Mouse (Mus musculus) midbrain, embryonic 11.5 days (tissue): ENCODE results near the gene 1700109H08Rik. TPM values are rescaled to one million over a fixed set of nuclear protein-coding genes. Genes with fewer than 3 reads are reported as not detected.
A peak's percentile ranks its signal among the peaks of the same experiment; 100 is the strongest.
"Not testable (repeated sequence)": the region's sequence is repeated elsewhere in the genome, so short reads cannot be mapped to it uniquely, and the experiment has no call there.

Experiments
- ATAC-seq: fragments of 200-750 bp; cut with Nextera tagmentation; 2 replicates; pipeline ENCODE4 v1.8.0; 2017; ENCODE audit warnings: moderate TSS enrichment, moderate library complexity; ENCODE audit not compliant: low FRiP score
- DNase-seq: peaks from one replicate; pipeline ENCODE4 v3.0.0; 2015; ENCODE audit warnings: low spot score; ENCODE audit errors: missing footprints
- H3K27ac ChIP-seq: fragments of 300-500 bp; sonication (generic); 2 replicates; pipeline ENCODE4 v1.5.1; 2014; ENCODE audit warnings: low read depth, low read length
- H3K27me3 ChIP-seq: fragments of 300-500 bp; sonication (generic); 2 replicates; pipeline ENCODE4 v1.6.1; 2014; ENCODE audit warnings: mild to moderate bottlenecking, low read length, moderate library complexity, mixed read lengths; ENCODE audit not compliant: control insufficient read depth, insufficient read depth
- H3K36me3 ChIP-seq: fragments of 300-500 bp; sonication (generic); 2 replicates; pipeline ENCODE4 v1.6.1; 2014; ENCODE audit warnings: mild to moderate bottlenecking, low read length, moderate library complexity, mixed read lengths; ENCODE audit not compliant: control insufficient read depth, insufficient read depth
- H3K4me1 ChIP-seq: fragments of 300-500 bp; sonication (generic); 2 replicates; pipeline ENCODE4 v1.6.1; 2014; ENCODE audit warnings: low read length; ENCODE audit not compliant: control insufficient read depth, insufficient read depth
- H3K4me2 ChIP-seq: fragments of 300-500 bp; sonication (generic); 2 replicates; pipeline ENCODE4 v1.6.1; 2014; ENCODE audit warnings: mild to moderate bottlenecking, moderate library complexity
- H3K4me3 ChIP-seq: fragments of 300-500 bp; sonication (generic); 2 replicates; pipeline ENCODE4 v1.5.1; 2014; ENCODE audit warnings: low read depth, low read length
- H3K9ac ChIP-seq: fragments of 300-500 bp; sonication (generic); 2 replicates; pipeline ENCODE4 v1.6.1; 2014; ENCODE audit warnings: low read length
- H3K9me3 ChIP-seq: fragments of 300-500 bp; sonication (generic); 2 replicates; pipeline ENCODE4 v1.6.1; 2016; ENCODE audit warnings: low read length; ENCODE audit not compliant: control insufficient read depth
- WGBS: fragments of 180-500 bp; shearing (Covaris S2); extraction: QIAGEN DNeasy Blood & Tissue Kit; methylation state at CpG from one replicate; pipeline ENCODE4 v1.1.7; 2014; 5-methylcytosine and 5-hydroxymethylcytosine counted together
- polyA plus RNA-seq: library from polyadenylated mRNA; unstranded; fragments of >200 nt; fragmentation: Nextera tagmentation; extraction: Ambion mirVana; gene quantifications from 2 replicates; pipeline ENCODE4 v1.2.1, GENCODE M21; 2014

Gene 1700109H08Rik
- polyA plus RNA-seq, result 2.0 and 3.4 TPM in 2 replicates

- H3K9ac ChIP-seq, result no peak within 1 kb of the TSS
- H3K4me2 ChIP-seq, result no peak within 1 kb of the TSS
- H3K4me1 ChIP-seq, result no peaks in the 10 kb centered on the region
- H3K4me3 ChIP-seq, result no peak within 1 kb of the TSS
- H3K36me3 ChIP-seq, result peaks cover 47% of the 10 kb centered on the region
- H3K9me3 ChIP-seq, result no peaks in the 10 kb centered on the region
- 93% methylated on average over 4 of the region's 4 CpGs for WGBS
- no peaks in the 10 kb centered on the region for H3K27me3 ChIP-seq
- no peak for DNase-seq
- no peak within 1 kb of the TSS for H3K27ac ChIP-seq
- ATAC-seq, result no peak
These were observed at the start of gene 1700109H08Rik for GRCm38 (mm10) chr5:3571266-3571665. Gene 1700109H08Rik (plus strand): TSS chr5:3571566.

GRCm38 (mm10) chr5:3521741-3522140 is 49.6 kb upstream of the 1700109H08Rik start:
- Histone ChIP-seq H3K27me3 (no peaks in the 10 kb centered on the region), H3K4me2 (no peak overlapping the region), H3K9me3 (no peaks in the 10 kb centered on the region), H3K4me3 (no peak overlapping the region), H3K36me3 (no peaks in the 10 kb centered on the region), H3K27ac (no peak overlapping the region), H3K4me1 (no peaks in the 10 kb centered on the region), H3K9ac (no peak overlapping the region)
- 91% methylated on average over 12 of the region's 12 CpGs for WGBS
- no peak for ATAC-seq
- no peak for DNase-seq

GRCm38 (mm10) chr5:3522826-3523225 is 48.5 kb upstream of the 1700109H08Rik start:
- H3K9me3 ChIP-seq, result no peaks in the 10 kb centered on the region
- no peaks in the 10 kb centered on the region for H3K27me3 ChIP-seq
- ATAC-seq (no peak), DNase-seq (no peak)
- H3K4me3 ChIP-seq, result no peak overlapping the region
- no peaks in the 10 kb centered on the region for H3K36me3 ChIP-seq
- WGBS, result 91% methylated on average over 10 of the region's 10 CpGs
- H3K9ac ChIP-seq, result no peak overlapping the region
- peaks cover 6% of the 10 kb centered on the region for H3K4me1 ChIP-seq
- H3K27ac ChIP-seq, result no peak overlapping the region
- H3K4me2 ChIP-seq, result no peak overlapping the region

GRCm38 (mm10) chr5:3527041-3527691 is 44.2 kb upstream of the 1700109H08Rik start:
- no peak for DNase-seq
- Histone ChIP-seq H3K36me3 (no peaks in the 10 kb centered on the region), H3K4me1 (peaks cover 11% of the 10 kb centered on the region), H3K9ac (peak overlapping the region; percentile 9; the same call in 1 of the 2 replicates), H3K27me3 (no peaks in the 10 kb centered on the region), H3K27ac (no peak overlapping the region), H3K9me3 (no peaks in the 10 kb centered on the region), H3K4me2 (no peak overlapping the region), H3K4me3 (no peak overlapping the region)
- 27% methylated on average over 5 of the region's 5 CpGs for WGBS
- ATAC-seq, result peak; percentile 88

- H3K4me2 ChIP-seq, result no peak overlapping the region
- DNase-seq (no peak), ATAC-seq (peak; percentile 52)
- no peaks in the 10 kb centered on the region for H3K9me3 ChIP-seq
- no peak overlapping the region for H3K27ac ChIP-seq
- no peak overlapping the region for H3K9ac ChIP-seq
- no peak overlapping the region for H3K4me3 ChIP-seq
- no peaks in the 10 kb centered on the region for H3K36me3 ChIP-seq
- no peaks in the 10 kb centered on the region for H3K27me3 ChIP-seq
- WGBS, result 64% methylated on average over 10 of the region's 10 CpGs
- H3K4me1 ChIP-seq, result peaks cover 11% of the 10 kb centered on the region
These were observed 41.7 kb upstream of the 1700109H08Rik start for GRCm38 (mm10) chr5:3529585-3530189.

GRCm38 (mm10) chr5:3532048-3532447 is 39.3 kb upstream of the 1700109H08Rik start:
- H3K4me1 ChIP-seq, result peaks cover 11% of the 10 kb centered on the region
- H3K9me3 ChIP-seq, H3K4me3 ChIP-seq, H3K4me2 ChIP-seq, H3K27me3 ChIP-seq, ATAC-seq, H3K27ac ChIP-seq, DNase-seq, H3K36me3 ChIP-seq, H3K9ac ChIP-seq: not testable (repeated sequence)

- Histone ChIP-seq H3K4me3 (no peak overlapping the region), H3K36me3 (no peaks in the 10 kb centered on the region), H3K4me1 (no peaks in the 10 kb centered on the region), H3K9me3 (no peaks in the 10 kb centered on the region), H3K9ac (no peak overlapping the region), H3K27ac (no peak overlapping the region), H3K4me2 (no peak overlapping the region), H3K27me3 (no peaks in the 10 kb centered on the region)
- WGBS, result 71% methylated on average over 3 of the region's 3 CpGs
- ATAC-seq (no peak), DNase-seq (no peak)
These were observed 34.7 kb upstream of the 1700109H08Rik start for GRCm38 (mm10) chr5:3536592-3537212.

GRCm38 (mm10) chr5:3538505-3539472 is 32.6 kb upstream of the 1700109H08Rik start:
- no peaks in the 10 kb centered on the region for H3K4me1 ChIP-seq
- H3K36me3 ChIP-seq, result no peaks in the 10 kb centered on the region
- no peak for ATAC-seq
- WGBS, result 77% methylated on average over 11 of the region's 11 CpGs
- no peak overlapping the region for H3K4me3 ChIP-seq
- H3K27ac ChIP-seq, result no peak overlapping the region
- no peak overlapping the region for H3K9ac ChIP-seq
- H3K27me3 ChIP-seq, result no peaks in the 10 kb centered on the region
- H3K9me3 ChIP-seq, result no peaks in the 10 kb centered on the region
- H3K4me2 ChIP-seq, result no peak overlapping the region
- DNase-seq, result no peak
